ENCODE assay signal across 8 mouse cellular contexts in the genomic region with DNA sequence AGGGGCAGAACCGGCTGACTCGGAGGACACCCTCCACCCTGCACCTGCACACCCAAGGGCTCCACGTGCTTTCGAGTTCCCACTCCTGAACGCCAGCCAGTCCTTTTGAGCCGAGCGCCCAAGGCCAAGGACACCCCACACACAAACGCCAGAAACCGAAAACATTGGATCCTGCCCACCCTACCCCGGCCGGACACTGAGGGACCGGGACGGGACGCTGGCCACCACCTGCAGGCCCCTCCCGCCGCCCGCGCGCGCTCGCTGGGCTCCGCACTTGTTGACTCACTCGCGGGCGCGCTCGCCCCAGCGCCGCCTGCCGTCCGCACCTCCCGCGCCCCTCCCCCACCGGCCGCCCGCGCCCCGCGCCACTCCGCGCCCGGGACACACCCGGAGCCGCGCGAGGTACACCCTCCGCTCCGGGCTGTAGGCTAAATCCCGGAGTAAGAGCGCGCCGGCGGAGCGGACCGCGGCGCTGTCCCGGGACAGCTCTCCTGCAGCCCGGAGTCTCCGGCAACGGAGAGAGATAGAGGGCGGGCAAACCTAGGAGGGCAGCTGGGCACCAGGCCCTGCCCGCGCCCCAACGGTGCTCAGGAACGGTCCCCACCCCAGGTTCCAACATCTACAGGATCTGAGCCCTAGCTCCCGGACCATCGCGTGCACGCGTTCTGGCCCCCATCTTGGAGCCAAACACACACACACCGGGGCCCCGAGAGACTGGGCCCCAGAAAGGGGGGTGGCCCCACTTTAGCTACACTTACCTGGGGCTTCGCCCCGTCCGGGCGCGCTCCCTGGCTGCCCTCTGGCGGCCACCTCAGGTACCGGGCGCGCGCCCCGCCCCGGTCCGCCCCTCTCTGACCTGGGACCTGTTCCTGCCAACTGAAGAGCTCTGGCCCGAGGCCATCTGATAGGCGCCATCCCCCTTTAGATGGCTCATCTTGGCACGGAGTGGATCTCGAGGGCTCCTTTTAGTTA. TPM values are rescaled to one million over a fixed set of nuclear protein-coding genes. Genes with fewer than 3 reads are reported as not detected.
DNase-seq lines count a peak whose midpoint lies in the region; ATAC-seq and TF ChIP-seq lines count a peak whose summit lies in the region.

No protein-coding gene starts in this region.

- peak; percentile 86 for TF ChIP-seq CTCF in olfactory bulb, adult 2 months (IDR thresholded peaks at IDR 0.05; ENCODE audit: insufficient read depth, low read depth, low read length)
- TF ChIP-seq CTCF in thymus, adult 2 months (IDR thresholded peaks at IDR 0.05; ENCODE audit: borderline replicate concordance, control insufficient read depth, extremely low read depth, insufficient read depth, low read length, poor library complexity) = peak; percentile 91

- intact Hi-C loops in heart, postnatal 10 days (cut with DNase I) = loop anchor here (1.0 to 5.0 kb wide), 4 partner anchors 52 to 254 kb away; no protein-coding TSS in a partner anchor

- no peaks in the 10 kb centered on the region for H3K9me3 ChIP-seq in forebrain, embryonic 14.5 days (replicated peaks; ENCODE audit: control insufficient read depth, low read length)
- H3K9me3 ChIP-seq in lung, embryonic 15.5 days = no peaks in the 10 kb centered on the region

- WGBS in forebrain, embryonic 14.5 days = under 1% methylated on average over 87 of the region's 90 CpGs
- WGBS in lung, embryonic 15.5 days = under 1% methylated on average over 83 of the region's 90 CpGs
- under 1% methylated on average over 79 of the region's 90 CpGs for WGBS in olfactory bulb, adult 2 months
- WGBS in thymus, adult 2 months = 1% methylated on average over 88 of the region's 90 CpGs

- peak overlapping the region; percentile 58 for H3K4me3 ChIP-seq in forebrain, embryonic 14.5 days (ENCODE audit: low read depth, low read length)
- H3K4me3 ChIP-seq in lung, embryonic 15.5 days = peak overlapping the region; percentile 66
- H3K4me3 ChIP-seq in olfactory bulb, adult 2 months (ENCODE audit: insufficient read depth, low read depth, low read length) = peak overlapping the region; percentile 67
- H3K4me3 ChIP-seq in thymus, adult 2 months (ENCODE audit: control insufficient read depth, insufficient read depth, low read length) = peak overlapping the region; percentile 81

- H3K27me3 ChIP-seq in forebrain, embryonic 14.5 days (replicated peaks; ENCODE audit: control insufficient read depth, insufficient read depth, low read length) = 0 out of 2 replicates have a peak, but pooled peaks cover 3% of the 10 kb centered on the region
- H3K27me3 ChIP-seq in lung, embryonic 15.5 days = peaks cover 22% of the 10 kb centered on the region
- no peaks in the 10 kb centered on the region for H3K27me3 ChIP-seq in thymus, adult 2 months (ENCODE audit: control insufficient read depth, insufficient read depth, low read length)

- peak overlapping the region; percentile 97 for H3K4me2 ChIP-seq in forebrain, embryonic 14.5 days (ENCODE audit: low read length)
- peak overlapping the region; percentile 92 for H3K4me2 ChIP-seq in lung, embryonic 15.5 days

- no peak overlapping the region for H3K27ac ChIP-seq in forebrain, embryonic 14.5 days (ENCODE audit: low read depth, low read length)
- peak overlapping the region; percentile 89 for H3K27ac ChIP-seq in lung, embryonic 15.5 days
- no peak overlapping the region for H3K27ac ChIP-seq in olfactory bulb, adult 2 months (ENCODE audit: insufficient read depth, low read depth, low read length)
- H3K27ac ChIP-seq in thymus, adult 2 months (ENCODE audit: control insufficient read depth, insufficient read depth, low read length) = peak overlapping the region; percentile 14; the same call in 1 of the 2 replicates

- DNase-seq in ES-CJ7 (ENCODE audit: low read depth, low spot score) = peak; percentile 70
- peak; percentile 73 for DNase-seq in cerebellum, adult 11 months
- peak; percentile 61 for DNase-seq in forebrain, embryonic 14.5 days (ENCODE audit: low spot score)
- peak; percentile 86 to 89 for DNase-seq in heart, postnatal 10 days
- peak; percentile 83 to 91 for DNase-seq in kidney, postnatal 4 days
- DNase-seq in thymus, adult 2 months = peak; percentile 88

- no peaks in the 10 kb centered on the region for H3K36me3 ChIP-seq in forebrain, embryonic 14.5 days (ENCODE audit: control insufficient read depth, insufficient read depth, low read length)
- H3K36me3 ChIP-seq in lung, embryonic 15.5 days = no peaks in the 10 kb centered on the region
- no peaks in the 10 kb centered on the region for H3K36me3 ChIP-seq in thymus, adult 2 months (ENCODE audit: control insufficient read depth, insufficient read depth, low read length)

- H3K9ac ChIP-seq in forebrain, embryonic 14.5 days (ENCODE audit: low read length) = peak overlapping the region; percentile 63
- peak overlapping the region; percentile 65 for H3K9ac ChIP-seq in lung, embryonic 15.5 days

- TF ChIP-seq POLR2A in olfactory bulb, adult 2 months (IDR thresholded peaks at IDR 0.05; ENCODE audit: insufficient read depth, low read depth, low read length) = no peak
- TF ChIP-seq POLR2A in thymus, adult 2 months (IDR thresholded peaks at IDR 0.05; ENCODE audit: control insufficient read depth, extremely low read depth, insufficient read depth, low read length, poor library complexity) = peak; percentile 24; the same call in 1 of the 2 replicates

- peak; percentile 58 for ATAC-seq in forebrain, embryonic 14.5 days
- ATAC-seq in lung, embryonic 15.5 days (ENCODE audit: borderline replicate concordance, extremely low read depth, low FRiP score, low TSS enrichment) = peak; percentile 77

- peaks cover 18% of the 10 kb centered on the region for H3K4me1 ChIP-seq in forebrain, embryonic 14.5 days (ENCODE audit: control insufficient read depth, insufficient read depth, low read length)
- H3K4me1 ChIP-seq in lung, embryonic 15.5 days = peaks cover 23% of the 10 kb centered on the region
- H3K4me1 ChIP-seq in olfactory bulb, adult 2 months (ENCODE audit: control insufficient read depth, insufficient read depth, low read length) = peaks cover 25% of the 10 kb centered on the region
- H3K4me1 ChIP-seq in thymus, adult 2 months (replicated peaks; ENCODE audit: control insufficient read depth, insufficient read depth, low read length) = peaks cover 16% of the 10 kb centered on the region

RNA-seq across cellular contexts. Expression of a gene that starts 28.5 kb away (rescaled TPM):
- 1.6 and 2.8 TPM in 2 replicates for polyA plus RNA-seq in forebrain, embryonic 14.5 days (2014; fragmentation: Nextera tagmentation; extraction: Ambion mirVana)
- total RNA-seq in heart, postnatal 10 days (2021) = 10 to 100 TPM; 23.2 to 25.0 TPM
- 6.8 and 7.9 TPM in 2 replicates for polyA plus RNA-seq in lung, embryonic 15.5 days (2015; fragmentation: Nextera tagmentation; extraction: Ambion mirVana)
- not detected in 2 replicates for polyA plus RNA-seq in olfactory bulb, adult 2 months (2012; ENCODE audit: insufficient read depth, insufficient read length, low replicate concordance, missing spikeins)
- polyA plus RNA-seq in thymus, adult 2 months (2012; rRNA removed) = 7.6 TPM in 2 replicates

RNA-seq across cellular contexts. Expression of a gene that starts 33.0 kb away (rescaled TPM):
- 1.8 and 2.5 TPM in 2 replicates for polyA plus RNA-seq in forebrain, embryonic 14.5 days (2014; fragmentation: Nextera tagmentation; extraction: Ambion mirVana)
- total RNA-seq in heart, postnatal 10 days (2021) = not detected
- polyA plus RNA-seq in lung, embryonic 15.5 days (2015; fragmentation: Nextera tagmentation; extraction: Ambion mirVana) = 5.7 and 5.9 TPM in 2 replicates
- not detected in 2 replicates for polyA plus RNA-seq in olfactory bulb, adult 2 months (2012; ENCODE audit: insufficient read depth, insufficient read length, low replicate concordance, missing spikeins)
- polyA plus RNA-seq in thymus, adult 2 months (2012; rRNA removed) = 0.38 and 0.74 TPM in 2 replicates

Comparison
In these comparisons a context has a peak if more than half of its experiments do, and no peak if none do; other contexts are left out.
1. H3K27ac ChIP-seq: peak in lung, embryonic 15.5 days (single experiment) and thymus, adult 2 months (single experiment); none in forebrain, embryonic 14.5 days (single experiment) and olfactory bulb, adult 2 months (single experiment).
2. Peak in every context shown above with its lines, with median percentiles within 50 percentile points of each other: DNase-seq and H3K4me3 ChIP-seq.